Mouse (Mus musculus) lung, postnatal 0 days (tissue): ENCODE measurements at regions not wholly inside any gene's neighbourhood (a gene's known extent, or its start where the extent isn't known, plus 50 kb on each side); places are given as distances from the start of the nearest gene placed in this dataset.

Experiments
- CTCF ChIP-seq: IDR thresholded peaks from 2 replicates; pipeline ENCODE4 v1.5.1; 2016; ENCODE audit warnings: antibody characterized with exemption, mild to moderate bottlenecking
- EP300 ChIP-seq: IDR thresholded peaks from 2 replicates; pipeline ENCODE4 v1.6.1; 2016; ENCODE audit warnings: antibody characterized with exemption, mild to moderate bottlenecking, control low read depth

- TF ChIP-seq CTCF (no peak), EP300 (no peak)
These were observed 91.2 kb upstream of the Trpm3 start for GRCm38 (mm10) chr19:22047657-22048056.
